16 mouse cellular contexts compared by ENCODE assay signal in genomic region chr5:140944382-140945125, GRCm38 (mm10). TPM values are rescaled to one million over a fixed set of nuclear protein-coding genes. Genes with fewer than 3 reads are reported as not detected.
DNase-seq lines count a peak whose midpoint lies in the region; ATAC-seq and TF ChIP-seq lines count a peak whose summit lies in the region.
"Had no signal": no experiment of that assay in that cellular context is flagged by ENCODE, and none has a peak within 500 bp of the region (broad histone marks: within the 10 kb centered on the region; RNA-seq: fewer than 3 reads in every experiment).

No protein-coding gene starts in this region.

- H3K4me3 ChIP-seq in intestine, postnatal 0 days (ENCODE audit: low read depth, low read length): no peak overlapping the region
- H3K4me3 ChIP-seq in kidney, embryonic 15.5 days (replicated peaks): no peak overlapping the region
- H3K4me3 ChIP-seq: forebrain, embryonic 10.5 days; midbrain, embryonic 13.5 days had no signal

- H3K9me3 ChIP-seq in intestine, postnatal 0 days (ENCODE audit: control insufficient read depth): no peaks in the 10 kb centered on the region
- no peaks in the 10 kb centered on the region for H3K9me3 ChIP-seq in kidney, embryonic 15.5 days (replicated peaks)
- H3K9me3 ChIP-seq: forebrain, embryonic 10.5 days; midbrain, embryonic 13.5 days had no signal

- no peak overlapping the region for H3K4me2 ChIP-seq in intestine, postnatal 0 days (replicated peaks; ENCODE audit: low read depth)
- no peak overlapping the region for H3K4me2 ChIP-seq in kidney, embryonic 15.5 days
- H3K4me2 ChIP-seq: midbrain, embryonic 13.5 days had no signal

- TF ChIP-seq CTCF in intestine, postnatal 0 days (IDR thresholded peaks at IDR 0.05; ENCODE audit: low read depth): no peak

- DNase-seq in lung, postnatal 36 days: peak; percentile 7
- DNase-seq in lung, postnatal 4 days: no peak
- peak; percentile 64 for DNase-seq in splenic B cell, adult 2 months (ENCODE audit: low read depth, low spot score)
- DNase-seq in adrenal gland, adult 18-20 months (ENCODE audit: low spot score in 2 of 2): no peak
- DNase-seq: adrenal gland, adult 2 months; cerebellum, postnatal 10 days; heart, postnatal 14 days; liver; right cerebral cortex, postnatal 4 days had no signal

- 74% methylated on average over 18 of the region's 18 CpGs for WGBS in intestine, postnatal 0 days
- 64% methylated on average over 18 of the region's 18 CpGs for WGBS in kidney, embryonic 15.5 days

- no peaks in the 10 kb centered on the region for H3K4me1 ChIP-seq in intestine, postnatal 0 days (replicated peaks; ENCODE audit: control insufficient read depth, insufficient read depth, low read length)
- H3K4me1 ChIP-seq in kidney, embryonic 15.5 days: peaks cover 13% of the 10 kb centered on the region; the same call in 1 of the 2 replicates

- H3K27me3 ChIP-seq in splenic B cell, adult 2 months (ENCODE audit: control insufficient read depth, insufficient read depth, low read length, poor library complexity, severe bottlenecking): no peaks in the 10 kb centered on the region
- H3K27me3 ChIP-seq in intestine, postnatal 0 days (replicated peaks; ENCODE audit: control insufficient read depth, insufficient read depth, low read length): no peaks in the 10 kb centered on the region
- H3K27me3 ChIP-seq in kidney, embryonic 15.5 days: no peaks in the 10 kb centered on the region
- H3K27me3 ChIP-seq: midbrain, embryonic 13.5 days had no signal

- H3K27ac ChIP-seq in intestine, postnatal 0 days (ENCODE audit: low read depth, low read length): no peak overlapping the region
- H3K27ac ChIP-seq in kidney, embryonic 15.5 days: no peak overlapping the region
- H3K27ac ChIP-seq: forebrain, embryonic 10.5 days; hindbrain, postnatal 0 days; kidney, postnatal 0 days; midbrain, embryonic 13.5 days had no signal

- H3K9ac ChIP-seq in intestine, postnatal 0 days (ENCODE audit: low read depth, low read length): no peak overlapping the region
- H3K9ac ChIP-seq in kidney, embryonic 15.5 days: no peak overlapping the region
- H3K9ac ChIP-seq: midbrain, embryonic 13.5 days had no signal

- peak; percentile 26 for ATAC-seq in inflammation-experienced regulatory T-cells, adult 6 months
- ATAC-seq in intestine, postnatal 0 days: no peak
- no peak for ATAC-seq in kidney, embryonic 15.5 days (replicated peaks; ENCODE audit: low FRiP score)
- ATAC-seq: hindbrain, postnatal 0 days; midbrain, embryonic 13.5 days had no signal

- H3K36me3 ChIP-seq in splenic B cell, adult 2 months (ENCODE audit: control insufficient read depth, insufficient read depth, low read length, poor library complexity, severe bottlenecking): no peaks in the 10 kb centered on the region
- no peaks in the 10 kb centered on the region for H3K36me3 ChIP-seq in intestine, postnatal 0 days (ENCODE audit: control insufficient read depth, insufficient read depth)
- no peaks in the 10 kb centered on the region for H3K36me3 ChIP-seq in kidney, embryonic 15.5 days
- H3K36me3 ChIP-seq: forebrain, embryonic 10.5 days; midbrain, embryonic 13.5 days had no signal

RNA-seq across cellular contexts. Expression of gene Card11, which starts 55.8 kb away (rescaled TPM):
- 10 to 100 TPM; 43.2 to 53.9 (median 51.8) TPM for polyA plus RNA-seq in inflammation-experienced regulatory T-cells, adult 6 months (2017; shearing (Covaris generic))
- 1 to 10 TPM in 1 of 2 experiments, under 1 TPM in 1; 0.66 to 1.2 TPM for total RNA-seq in adrenal gland, adult 18-20 months (2021)
- 0.43 and 0.55 TPM in 2 replicates for polyA plus RNA-seq in intestine, postnatal 0 days (2015; fragmentation: Nextera tagmentation; extraction: Ambion mirVana)
- polyA plus RNA-seq in kidney, embryonic 15.5 days (2015; fragmentation: Nextera tagmentation; extraction: Ambion mirVana): 0.15 and 0.30 TPM in 2 replicates
- total RNA-seq: hindbrain, postnatal 0 days had no signal
- polyA plus RNA-seq: forebrain, embryonic 10.5 days had no signal

Comparison
In these comparisons a context has a peak if more than half of its experiments do, and no peak if none do; other contexts are left out.
1. DNase-seq: peak in lung, postnatal 36 days (single experiment) and splenic B cell, adult 2 months (single experiment); none in lung, postnatal 4 days (0 of 2) and adrenal gland, adult 18-20 months (0 of 2).
2. RNA of gene Card11, which starts 55.8 kb away (polyA plus RNA-seq): 43.2 to 53.9 TPM in inflammation-experienced regulatory T-cells, adult 6 months; 0.43 to 0.55 TPM in intestine, postnatal 0 days and 0.15 to 0.30 TPM in kidney, embryonic 15.5 days; every median in the first group is over 10 times any median in the second.